Mouse (Mus musculus) hindbrain, embryonic 13.5 days (tissue): ENCODE results near the gene Gpr61. TPM values are rescaled to one million over a fixed set of nuclear protein-coding genes. Genes with fewer than 3 reads are reported as not detected.

ENCODE experiments used
- ATAC-seq: fragments of 200-750 bp; cut with Nextera tagmentation; 2 replicates; pipeline ENCODE4 v1.8.0; 2017; ENCODE audit warnings: moderate TSS enrichment; ENCODE audit not compliant: low FRiP score
- H3K27ac ChIP-seq: fragments of 300-500 bp; sonication (generic); 2 replicates; pipeline ENCODE4 v1.5.1; 2015; ENCODE audit warnings: inconsistent platforms, mild to moderate bottlenecking, moderate library complexity
- H3K27me3 ChIP-seq: fragments of 300-500 bp; sonication (generic); 2 replicates; pipeline ENCODE4 v1.6.1; 2015; ENCODE audit warnings: mild to moderate bottlenecking, inconsistent platforms
- H3K36me3 ChIP-seq: fragments of 300-500 bp; sonication (generic); 2 replicates; pipeline ENCODE4 v1.6.1; 2015; ENCODE audit warnings: mild to moderate bottlenecking, inconsistent platforms
- H3K4me1 ChIP-seq: fragments of 300-500 bp; sonication (generic); replicated peaks from 2 replicates; pipeline ENCODE4 v1.6.1; 2015; ENCODE audit warnings: inconsistent platforms
- H3K4me2 ChIP-seq: fragments of 300-500 bp; sonication (generic); 2 replicates; pipeline ENCODE4 v1.6.1; 2015; ENCODE audit warnings: inconsistent platforms, mild to moderate bottlenecking, moderate library complexity
- H3K4me3 ChIP-seq: fragments of 300-500 bp; sonication (generic); 2 replicates; pipeline ENCODE4 v1.5.1; 2015; ENCODE audit warnings: mild to moderate bottlenecking, inconsistent platforms
- H3K9ac ChIP-seq: fragments of 300-500 bp; sonication (generic); 2 replicates; pipeline ENCODE4 v1.6.1; 2015; ENCODE audit warnings: mild to moderate bottlenecking, inconsistent platforms
- H3K9me3 ChIP-seq: fragments of 300-500 bp; sonication (generic); 2 replicates; pipeline ENCODE4 v1.6.1; 2016; ENCODE audit warnings: inconsistent platforms
- WGBS: fragments of 180-500 bp; shearing (Covaris S2); methylation state at CpG from one replicate; pipeline ENCODE4 v1.1.7; 2015; 5-methylcytosine and 5-hydroxymethylcytosine counted together
- polyA plus RNA-seq: library from polyadenylated mRNA; unstranded; fragments of >200 nt; fragmentation: Nextera tagmentation; extraction: Ambion mirVana; gene quantifications from 2 replicates; pipeline ENCODE4 v1.2.1, GENCODE M21; 2015

Gene Gpr61
- 3.0 and 3.5 TPM in 2 replicates for polyA plus RNA-seq

DNA sequence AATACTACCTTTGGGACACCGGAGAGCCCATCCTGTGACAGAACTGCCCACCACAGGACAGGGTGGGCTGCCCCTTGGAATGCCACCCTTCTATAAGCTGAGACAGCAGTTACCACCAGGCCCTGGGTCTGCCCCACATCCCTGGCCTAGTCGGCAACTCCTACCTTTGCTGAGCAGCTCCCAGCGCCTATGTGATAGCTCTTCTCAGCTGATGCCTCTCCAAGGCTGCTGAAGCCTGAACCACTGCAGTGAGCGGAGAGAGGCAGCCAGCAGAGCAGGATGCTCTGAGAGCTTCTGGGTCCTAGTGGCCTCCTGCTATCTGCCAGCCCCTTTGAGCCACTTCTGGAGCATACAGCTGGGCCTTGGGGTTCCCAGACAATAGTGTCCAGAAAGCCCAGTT lies at the start of gene Gpr61:
TSS of gene Gpr61 (minus strand) at position 227 of the 400 bp plus-strand sequence.
- peak; percentile 31; the same call in 1 of the 2 replicates for ATAC-seq
- WGBS = 45% methylated on average over 4 of the region's 4 CpGs
- no peaks in the 10 kb centered on the region for H3K36me3 ChIP-seq
- H3K4me2 ChIP-seq = peak within 1 kb of the TSS; percentile 50
- peak within 1 kb of the TSS; percentile 76 for H3K27ac ChIP-seq
- H3K9ac ChIP-seq = peak within 1 kb of the TSS; percentile 68
- H3K27me3 ChIP-seq = no peaks in the 10 kb centered on the region
- peaks cover 25% of the 10 kb centered on the region for H3K4me1 ChIP-seq
- no peaks in the 10 kb centered on the region for H3K9me3 ChIP-seq
- H3K4me3 ChIP-seq = peak within 1 kb of the TSS; percentile 37

DNA sequence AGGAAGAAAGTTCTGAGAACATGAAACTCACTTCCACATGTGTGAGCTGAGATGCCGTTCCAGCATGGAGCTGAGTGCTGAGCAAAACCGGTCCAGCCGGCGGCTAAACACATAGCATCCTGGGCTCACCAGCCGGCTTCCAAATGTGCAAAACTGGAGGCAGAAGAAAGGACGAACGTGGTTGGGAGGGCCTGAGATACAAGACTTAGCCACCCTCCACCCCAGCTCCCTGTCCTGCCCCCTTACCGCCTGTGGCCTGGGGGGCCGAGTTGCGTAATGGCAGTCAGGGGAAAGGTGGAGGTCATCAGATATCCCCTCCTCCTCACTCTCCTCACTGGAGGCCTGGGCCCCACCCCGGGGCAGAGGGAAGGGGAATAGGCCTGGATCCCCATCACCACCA lies 49.8 kb upstream of the Gpr61 start:
- H3K27ac ChIP-seq = no peak overlapping the region
- ATAC-seq = no peak
- no peak overlapping the region for H3K4me2 ChIP-seq
- 93% methylated on average over 11 of the region's 11 CpGs for WGBS
- H3K27me3 ChIP-seq = no peaks in the 10 kb centered on the region
- 0 out of 2 replicates have a peak overlapping the region, but pooled peaks have one; percentile 3 for H3K9ac ChIP-seq
- no peaks in the 10 kb centered on the region for H3K9me3 ChIP-seq
- H3K4me3 ChIP-seq = no peak overlapping the region
- H3K4me1 ChIP-seq = peaks cover 69% of the 10 kb centered on the region
- H3K36me3 ChIP-seq = peaks cover 65% of the 10 kb centered on the region

DNA sequence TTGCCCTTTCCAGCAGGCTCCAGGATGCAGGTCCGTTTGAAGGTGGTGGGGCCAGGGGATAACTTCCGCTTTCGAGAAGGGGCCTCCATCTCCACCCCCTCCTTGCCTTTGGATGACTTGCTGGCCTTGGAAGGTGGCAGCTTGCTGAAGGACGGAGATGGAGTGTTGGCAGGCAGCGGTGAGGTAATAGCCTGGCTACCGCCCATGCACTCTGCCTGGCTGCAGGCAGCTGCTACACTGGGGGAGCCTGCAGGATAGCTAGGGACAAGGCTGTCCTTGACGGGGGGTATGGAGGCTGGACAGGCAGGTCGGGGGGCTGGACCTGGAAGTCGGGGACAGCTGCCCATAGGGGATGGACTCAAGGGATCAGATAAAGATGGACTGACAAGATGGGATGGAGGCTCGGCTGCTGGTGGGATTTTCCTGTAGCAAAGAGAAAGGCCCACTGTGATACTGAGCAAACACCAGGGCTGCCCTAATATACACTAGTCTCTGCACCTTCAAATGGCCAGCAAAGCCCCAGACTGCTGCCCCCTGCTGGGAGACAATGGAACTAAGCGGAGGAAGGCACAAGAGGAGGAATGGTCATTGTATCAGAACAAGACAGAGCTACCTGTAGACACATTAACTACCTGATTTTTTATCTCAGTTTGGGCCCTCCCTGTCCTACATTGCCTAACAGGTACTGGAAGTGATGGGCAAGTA lies 49.1 kb upstream of the Gpr61 start:
- Histone ChIP-seq H3K27ac (no peak overlapping the region), H3K4me2 (no peak overlapping the region), H3K9me3 (no peaks in the 10 kb centered on the region), H3K4me3 (no peak overlapping the region), H3K4me1 (peaks cover 62% of the 10 kb centered on the region), H3K9ac (0 out of 2 replicates have a peak overlapping the region, but pooled peaks have one; percentile 49), H3K36me3 (peaks cover 72% of the 10 kb centered on the region), H3K27me3 (no peaks in the 10 kb centered on the region)
- WGBS = 82% methylated on average over 11 of the region's 11 CpGs
- ATAC-seq = no peak

DNA sequence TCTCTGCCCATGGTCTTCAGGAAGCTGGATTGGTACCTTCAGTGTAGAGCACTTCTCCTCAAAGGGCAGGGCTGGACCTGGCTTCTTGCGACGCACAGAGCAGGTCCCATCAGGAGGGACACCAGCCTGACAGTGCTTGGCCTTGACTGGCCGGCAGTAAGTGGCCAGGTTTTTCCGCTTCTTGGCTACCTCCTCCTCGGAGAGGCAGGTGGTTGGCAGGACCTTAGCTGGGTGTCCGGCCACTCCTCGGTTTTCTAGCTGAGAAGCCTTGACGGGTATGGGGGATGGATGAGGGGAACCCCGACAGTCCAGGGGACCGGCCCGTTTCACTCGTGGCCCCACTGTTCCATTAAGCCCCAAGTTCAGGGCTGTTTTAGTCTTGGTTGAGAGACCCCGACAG lies 48.5 kb upstream of the Gpr61 start:
- peaks cover 56% of the 10 kb centered on the region for H3K4me1 ChIP-seq
- H3K27me3 ChIP-seq = no peaks in the 10 kb centered on the region
- 93% methylated on average over 13 of the region's 13 CpGs for WGBS
- no peak overlapping the region for H3K4me3 ChIP-seq
- H3K4me2 ChIP-seq = no peak overlapping the region
- H3K9me3 ChIP-seq = no peaks in the 10 kb centered on the region
- H3K9ac ChIP-seq = 0 out of 2 replicates have a peak overlapping the region, but pooled peaks have one; percentile 49
- H3K27ac ChIP-seq = no peak overlapping the region
- peaks cover 76% of the 10 kb centered on the region for H3K36me3 ChIP-seq
- ATAC-seq = no peak

DNA sequence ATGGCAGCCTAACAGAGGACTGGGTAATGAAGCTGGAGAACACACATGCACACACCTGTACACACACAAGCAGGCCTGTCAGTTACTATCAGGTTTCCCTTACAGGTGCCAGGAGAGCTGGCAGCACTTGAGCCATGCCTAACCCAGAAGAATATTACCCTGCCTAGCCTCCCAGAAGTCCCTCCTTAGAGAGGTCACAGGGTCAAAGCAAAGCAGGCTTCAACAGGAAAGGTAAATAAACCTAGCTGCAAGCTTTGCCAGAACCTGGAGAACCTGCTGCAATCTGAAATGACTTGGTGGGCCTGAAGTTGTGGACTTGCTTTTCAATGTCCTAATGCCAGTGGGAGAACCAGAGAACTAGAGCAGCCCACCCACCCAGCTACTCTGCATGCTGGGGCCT lies 47.8 kb upstream of the Gpr61 start:
- Histone ChIP-seq H3K4me3 (no peak overlapping the region), H3K4me2 (no peak overlapping the region), H3K27me3 (no peaks in the 10 kb centered on the region), H3K4me1 (peaks cover 55% of the 10 kb centered on the region), H3K27ac (no peak overlapping the region), H3K9ac (no peak overlapping the region), H3K36me3 (peaks cover 70% of the 10 kb centered on the region), H3K9me3 (no peaks in the 10 kb centered on the region)
- no peak for ATAC-seq

DNA sequence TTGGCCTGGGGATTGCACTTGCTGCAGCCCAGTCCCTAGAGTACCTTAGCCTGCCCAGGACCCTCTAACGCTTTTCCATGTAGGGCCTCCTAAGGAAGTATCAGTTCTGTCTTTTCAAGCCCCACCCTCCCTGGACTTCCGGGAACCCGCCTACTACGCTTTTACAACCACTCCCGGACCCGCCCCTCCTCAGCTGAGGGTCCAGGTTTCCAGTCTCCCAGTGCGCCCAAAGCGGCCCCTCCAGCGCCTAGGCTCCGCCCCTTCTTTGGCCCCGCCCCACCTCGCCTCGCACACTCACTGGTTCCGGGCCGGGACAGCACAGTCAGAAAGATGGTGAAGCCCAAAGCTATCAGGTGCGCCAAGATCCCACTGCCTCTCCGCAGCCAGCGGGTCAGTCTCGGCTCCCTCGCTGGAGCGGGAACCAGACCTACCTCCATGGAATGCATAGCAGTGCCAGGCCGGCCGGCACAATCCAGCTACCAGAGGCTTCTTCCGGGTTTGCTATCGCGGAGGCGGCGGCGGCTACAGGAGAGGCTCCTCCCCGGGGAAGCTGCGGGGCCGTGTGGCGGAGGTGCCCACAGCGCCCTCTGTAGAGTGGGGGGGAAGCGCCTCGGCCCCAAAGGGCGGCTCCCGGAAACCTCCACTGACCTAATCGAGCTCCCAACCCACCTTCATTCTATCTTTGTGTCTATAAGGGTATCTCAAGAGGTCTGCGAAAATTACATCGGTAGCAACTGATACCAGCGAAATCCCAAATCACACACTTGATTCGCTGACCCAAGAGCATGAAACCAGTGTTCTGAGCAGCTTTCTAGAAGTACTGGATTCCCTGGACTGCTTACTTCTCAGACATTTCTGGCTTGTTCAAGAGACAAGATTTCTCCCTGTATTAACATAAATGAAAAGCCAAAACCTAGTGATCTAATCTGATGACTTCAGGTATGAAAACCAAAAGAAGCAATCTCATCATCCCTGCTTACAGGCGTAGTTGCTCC lies 45.9 kb upstream of the Gpr61 start, which contains the start of gene Cyb561d1:
TSS of gene Cyb561d1 (minus strand) at position 884 of the 995 bp plus-strand sequence.
- Histone ChIP-seq H3K27me3 (no peaks in the 10 kb centered on the region), H3K9me3 (no peaks in the 10 kb centered on the region), H3K9ac (peak within 1 kb of the TSS; percentile 77), H3K4me1 (peaks cover 65% of the 10 kb centered on the region), H3K36me3 (peaks cover 52% of the 10 kb centered on the region), H3K4me2 (peak within 1 kb of the TSS; percentile 61), H3K27ac (peak within 1 kb of the TSS; percentile 86), H3K4me3 (peak within 1 kb of the TSS; percentile 57)
- peak; percentile 81 for ATAC-seq
- 3% methylated on average over 43 of the region's 44 CpGs for WGBS

DNA sequence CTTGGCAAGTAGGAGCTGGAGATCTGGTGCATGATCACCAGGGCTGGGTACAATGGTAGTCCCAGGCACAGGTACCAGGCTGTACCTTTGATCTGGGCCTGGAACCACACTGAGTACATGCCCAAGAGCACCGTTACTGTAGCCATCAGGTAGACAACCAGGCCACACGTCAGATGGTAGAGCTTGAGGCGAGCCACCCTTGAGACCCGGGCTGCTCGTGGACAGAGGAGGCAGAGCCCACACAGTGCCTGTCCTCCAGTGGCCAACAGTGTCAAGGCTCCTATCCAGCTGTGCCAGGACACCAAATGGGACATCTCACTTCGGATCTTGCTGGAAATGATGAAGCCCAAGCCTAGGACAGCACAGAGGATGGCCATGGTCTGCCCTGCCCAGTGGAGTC lies 44.5 kb upstream of the Gpr61 start:
- H3K9me3 ChIP-seq = no peaks in the 10 kb centered on the region
- no peak overlapping the region for H3K4me3 ChIP-seq
- H3K4me2 ChIP-seq = no peak overlapping the region
- no peaks in the 10 kb centered on the region for H3K27me3 ChIP-seq
- WGBS = 92% methylated on average over 6 of the region's 6 CpGs
- no peak overlapping the region for H3K9ac ChIP-seq
- ATAC-seq = no peak
- peaks cover 74% of the 10 kb centered on the region for H3K4me1 ChIP-seq
- peaks cover 38% of the 10 kb centered on the region for H3K36me3 ChIP-seq
- no peak overlapping the region for H3K27ac ChIP-seq

DNA sequence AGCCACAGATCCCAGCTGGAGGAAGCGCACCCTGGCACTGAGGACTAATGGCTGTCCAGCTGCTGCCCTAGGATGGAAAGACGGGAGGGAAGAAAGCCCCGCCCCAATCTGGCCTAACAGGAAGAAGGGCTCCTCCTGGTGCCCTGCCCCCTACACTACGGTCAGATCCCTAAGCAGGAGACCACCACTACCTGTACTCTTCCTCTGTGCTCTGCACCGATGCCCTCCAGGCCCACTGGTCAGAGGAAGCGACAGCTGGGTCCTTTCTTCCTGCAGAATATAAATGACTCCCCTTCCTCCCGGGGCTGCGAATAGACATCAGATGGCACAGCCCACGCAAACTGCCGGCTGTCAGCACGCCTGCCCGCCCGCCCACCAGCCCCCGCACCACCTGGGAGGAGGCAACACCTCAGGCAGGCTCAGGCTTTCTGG lies 42.4 kb upstream of the Gpr61 start:
- H3K36me3 ChIP-seq = peaks cover 24% of the 10 kb centered on the region
- peak overlapping the region; percentile 90 for H3K27ac ChIP-seq
- H3K9ac ChIP-seq = peak overlapping the region; percentile 63
- H3K27me3 ChIP-seq = no peaks in the 10 kb centered on the region
- H3K9me3 ChIP-seq = no peaks in the 10 kb centered on the region
- H3K4me3 ChIP-seq = no peak overlapping the region
- H3K4me2 ChIP-seq = peak overlapping the region; percentile 25
- ATAC-seq = peak; percentile 34
- WGBS = 15% methylated on average over 14 of the region's 14 CpGs
- H3K4me1 ChIP-seq = peaks cover 63% of the 10 kb centered on the region

DNA sequence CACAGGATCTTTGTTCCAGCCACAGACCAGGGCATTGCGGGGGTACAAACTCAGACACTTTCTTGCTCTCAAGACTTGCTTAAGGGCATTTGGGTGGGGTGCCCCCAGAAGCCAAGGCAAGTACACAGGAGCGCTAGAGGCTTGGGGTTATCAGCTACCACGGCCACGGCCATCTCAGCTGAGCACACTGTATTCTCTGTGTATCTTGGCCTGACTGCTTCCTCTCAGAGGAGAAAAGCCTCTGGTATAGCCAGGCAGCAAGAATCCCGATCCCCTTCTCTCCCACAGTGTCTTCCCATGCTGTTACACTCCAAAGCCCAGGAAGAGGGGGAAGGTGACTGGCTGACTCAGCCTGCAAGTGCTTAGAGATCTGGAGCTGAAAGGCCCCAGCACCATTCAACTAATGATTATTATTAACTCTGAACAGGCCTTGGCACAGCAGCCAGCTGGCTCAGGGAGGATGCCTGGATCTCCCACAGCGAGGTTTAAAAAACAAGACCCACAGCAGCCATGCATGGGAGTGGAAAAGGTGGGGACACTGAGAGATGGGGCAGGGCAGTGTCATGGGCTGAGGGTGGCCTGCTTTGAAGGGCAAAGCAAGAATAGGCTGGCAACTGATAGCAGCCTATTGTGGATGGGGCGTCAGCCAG lies 41.4 kb upstream of the Gpr61 start:
- no peak for ATAC-seq
- peak overlapping the region; percentile 58 for H3K9ac ChIP-seq

DNA sequence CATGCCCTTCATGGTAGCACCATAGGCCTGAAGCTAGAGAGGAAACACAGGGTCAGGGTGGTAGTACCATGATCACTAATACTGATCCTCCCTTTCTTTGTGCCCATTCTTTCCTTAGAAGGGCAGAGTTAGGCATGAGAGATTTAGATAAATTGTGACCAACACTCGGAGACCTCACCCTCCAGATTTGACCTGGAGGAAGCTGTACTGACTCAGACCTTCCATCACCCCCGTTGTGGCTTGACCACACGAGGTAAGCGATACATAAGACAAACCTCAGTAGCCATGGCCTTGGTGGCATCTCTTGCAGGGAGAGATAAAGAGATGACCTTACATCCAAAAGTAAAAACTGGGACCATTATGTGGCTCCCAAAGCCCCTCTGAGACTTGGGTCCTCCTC lies 40.6 kb upstream of the Gpr61 start:
- H3K36me3 ChIP-seq = peaks cover 24% of the 10 kb centered on the region
- H3K4me2 ChIP-seq = no peak overlapping the region
- no peak for ATAC-seq
- 0 out of 2 replicates have a peak overlapping the region, but pooled peaks have one; percentile 58 for H3K9ac ChIP-seq
- no peaks in the 10 kb centered on the region for H3K27me3 ChIP-seq
- WGBS = 90% methylated on average over 4 of the region's 4 CpGs
- no peak overlapping the region for H3K4me3 ChIP-seq
- H3K4me1 ChIP-seq = peaks cover 54% of the 10 kb centered on the region
- no peaks in the 10 kb centered on the region for H3K9me3 ChIP-seq
- H3K27ac ChIP-seq = peak overlapping the region; percentile 90

More for the DNA sequence above, 41.4 kb upstream of the Gpr61 start:
- H3K4me2 ChIP-seq = no peak overlapping the region
- H3K4me3 ChIP-seq = no peak overlapping the region
- peaks cover 57% of the 10 kb centered on the region for H3K4me1 ChIP-seq
- H3K9me3 ChIP-seq = no peaks in the 10 kb centered on the region
- H3K36me3 ChIP-seq = peaks cover 19% of the 10 kb centered on the region
- 73% methylated on average over 7 of the region's 7 CpGs for WGBS
- no peaks in the 10 kb centered on the region for H3K27me3 ChIP-seq
- peak overlapping the region; percentile 90 for H3K27ac ChIP-seq

DNA sequence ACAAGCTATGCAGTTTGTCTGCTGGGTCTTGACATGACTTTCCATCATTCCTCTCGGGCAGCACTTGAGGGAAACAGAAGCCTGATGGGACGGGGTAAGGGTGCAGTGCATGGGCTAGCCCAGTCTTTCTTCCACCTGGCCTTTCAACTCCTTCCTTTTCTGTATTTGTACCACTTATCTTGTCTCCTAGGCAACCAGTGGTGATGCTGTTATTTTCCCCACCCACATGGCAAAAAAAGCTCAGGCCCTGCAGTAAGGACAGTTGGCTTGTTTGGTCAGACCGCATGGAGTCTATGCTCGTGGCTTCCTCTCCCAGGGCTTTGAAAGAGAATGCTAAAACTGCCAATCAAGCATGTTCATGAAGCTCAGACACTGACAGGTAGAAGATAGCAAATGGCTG lies 39.0 kb upstream of the Gpr61 start:
- Histone ChIP-seq H3K36me3 (peaks cover 24% of the 10 kb centered on the region), H3K27ac (no peak overlapping the region), H3K4me2 (no peak overlapping the region), H3K4me3 (no peak overlapping the region), H3K9me3 (no peaks in the 10 kb centered on the region), H3K27me3 (no peaks in the 10 kb centered on the region), H3K4me1 (peaks cover 64% of the 10 kb centered on the region), H3K9ac (no peak overlapping the region)
- no peak for ATAC-seq
- 74% methylated on average over 4 of the region's 4 CpGs for WGBS

DNA sequence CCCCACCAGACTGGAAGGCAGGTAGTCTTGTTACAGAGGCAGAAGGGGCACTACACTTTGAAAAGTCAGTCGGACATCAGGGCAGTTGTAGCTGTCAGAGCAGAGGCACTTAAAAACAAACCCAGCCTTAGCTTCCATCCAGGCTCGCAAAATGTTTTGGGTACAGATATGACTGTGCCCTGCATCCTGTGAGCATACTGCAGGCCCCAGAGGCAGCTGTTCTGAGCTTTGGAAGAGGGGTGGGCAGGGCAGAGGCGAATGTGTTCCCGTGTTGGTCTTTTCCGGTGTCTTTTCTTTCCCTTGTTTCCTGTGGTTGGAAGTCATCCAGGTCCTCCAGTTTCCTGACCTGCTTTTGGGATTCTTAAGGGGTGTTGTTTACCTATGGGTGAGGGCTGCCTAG lies 35.2 kb upstream of the Gpr61 start:
- Histone ChIP-seq H3K27me3 (peaks cover 4% of the 10 kb centered on the region; the same call in 1 of the 2 replicates), H3K4me2 (peak overlapping the region; percentile 91; the same call in 1 of the 2 replicates), H3K4me3 (no peak overlapping the region), H3K9ac (peak overlapping the region; percentile 51), H3K36me3 (peaks cover 31% of the 10 kb centered on the region), H3K9me3 (no peaks in the 10 kb centered on the region), H3K4me1 (peaks cover 60% of the 10 kb centered on the region), H3K27ac (no peak overlapping the region)
- WGBS = 76% methylated on average over 5 of the region's 5 CpGs
- ATAC-seq = no peak
